Mouse (Mus musculus): Measurements from ENCODE around the gene Phlpp1. TPM values are rescaled to one million over a fixed set of nuclear protein-coding genes. Genes with fewer than 3 reads are reported as not detected.

Gene Phlpp1
- total and polyA plus RNA-seq, 3 experiments: 5.0 to 9.4 TPM; not detected in 1

DNA sequence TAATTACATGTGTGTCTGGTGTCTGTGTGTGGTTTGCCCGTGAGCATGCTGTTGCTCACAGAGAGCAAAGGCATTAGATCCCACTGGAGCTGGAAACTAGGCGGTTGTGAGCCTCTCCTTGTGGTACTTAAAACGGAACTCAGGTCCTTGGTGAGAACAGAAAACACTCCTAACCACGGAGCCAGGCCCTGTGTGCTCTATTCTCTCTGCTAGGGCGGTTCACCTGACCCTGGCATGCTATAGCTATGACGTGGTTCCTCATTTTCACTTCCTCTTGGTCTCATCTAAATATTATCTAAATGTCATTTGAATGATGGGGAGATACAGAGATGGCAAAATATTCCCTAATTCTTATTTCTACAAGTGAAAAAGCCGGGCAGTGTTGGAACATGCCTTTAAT, 9.0 kb upstream of the Phlpp1 start (continued):
- TF ChIP-seq MAZ (IDR thresholded peaks at IDR 0.05; ENCODE audit: low read depth, low read length) (no peak), ELF1 (IDR thresholded peaks at IDR 0.05; ENCODE audit: low read depth, low read length) (0 out of 2 replicates have a peak, but pooled peaks have one; percentile 57), CHD2 (IDR thresholded peaks at IDR 0.05; ENCODE audit: low read length) (no peak), POLR2AphosphoS2 (IDR thresholded peaks at IDR 0.05; ENCODE audit: low read length) (peak; percentile 56; the same call in 1 of the 2 replicates), MYB (IDR thresholded peaks at IDR 0.05; ENCODE audit: low read depth, low read length) (no peak), EP300 (IDR thresholded peaks at IDR 0.05; ENCODE audit: low read depth in 1 of 2, low read length in 2 of 2) (peak; percentile 61 to 78), GABPA (IDR thresholded peaks at IDR 0.05; ENCODE audit: low read depth, low read length) (no peak), ZKSCAN1 (IDR thresholded peaks at IDR 0.05; ENCODE audit: low read depth, low read length) (no peak), KAT2A (conservative IDR thresholded peaks at IDR 0.05; ENCODE audit: low read depth, low read length) (no peak), MYC (IDR thresholded peaks at IDR 0.05; ENCODE audit: low read depth, low read length) (peak; percentile 81; the same call in 1 of the 2 replicates), MAX (IDR thresholded peaks at IDR 0.05; ENCODE audit: low read length) (no peak; the same call in 1 of the 2 replicates), E2F4 (IDR thresholded peaks at IDR 0.05; ENCODE audit: borderline replicate concordance, low read depth, low read length) (no peak), RCOR1 (IDR thresholded peaks at IDR 0.05; ENCODE audit: low read depth, low read length) (peak; percentile 58; the same call in 1 of the 2 replicates), MXI1 (IDR thresholded peaks at IDR 0.05; ENCODE audit: low read depth, low read length) (no peak), POLR2A (IDR thresholded peaks at IDR 0.05; ENCODE audit: control insufficient read depth in 1 of 2, insufficient read depth in 1 of 2, low read depth in 1 of 2, low read length in 2 of 2, poor library complexity in 1 of 2) (peak in 1 of 2 experiments; percentile 74; a peak in 2 of 4 replicates), GATA1 (IDR thresholded peaks at IDR 0.05; ENCODE audit: low read depth, low read length) (peak; percentile 78)

DNA sequence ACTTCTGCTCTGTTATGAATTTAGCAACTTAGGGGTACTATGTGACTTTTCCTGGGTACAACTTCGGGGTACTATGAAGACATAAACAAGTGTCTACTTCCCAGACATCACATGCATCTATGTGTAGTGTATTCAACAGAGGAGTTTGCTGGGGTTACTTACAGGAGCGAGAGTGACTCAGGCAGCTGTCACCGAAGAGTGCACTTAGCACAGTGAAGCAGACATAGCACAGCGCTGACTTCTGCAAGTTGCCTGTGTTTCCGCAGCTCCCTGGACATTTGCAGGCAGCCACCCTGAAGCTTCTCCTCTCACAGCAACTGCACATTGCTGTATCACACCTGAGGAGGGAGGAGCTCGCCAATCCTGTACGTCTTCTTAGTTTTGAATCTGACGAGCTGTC, 8.2 kb upstream of the Phlpp1 start:
- no peaks in the 10 kb centered on the region for H3K9me3 ChIP-seq (replicated peaks; ENCODE audit: insufficient read depth, low read length)

More for the DNA sequence above, 8.2 kb upstream of the Phlpp1 start:
- Histone ChIP-seq H3K4me3 (ENCODE audit: control insufficient read depth in 1 of 2, insufficient read depth in 1 of 2, low read depth in 2 of 2, low read length in 2 of 2) (no peak overlapping the region), H3K4me1 (ENCODE audit: control insufficient read depth in 1 of 2, insufficient read depth in 2 of 2, low read length in 2 of 2) (peaks cover 29 to 33% of the 10 kb centered on the region in 2 experiments), H3K79me2 (ENCODE audit: control insufficient read depth, insufficient read depth, low read length, poor library complexity) (no peaks in the 10 kb centered on the region), H3K27ac (ENCODE audit: control insufficient read depth, low read depth, low read length) (no peak overlapping the region), H3K36me3 (ENCODE audit: control insufficient read depth in 1 of 2, insufficient read depth in 2 of 2, low read length in 2 of 2) (peaks cover 0 to 36% of the 10 kb centered on the region in 2 experiments; a peak in 2 of 4 replicates), H3K9ac (ENCODE audit: control insufficient read depth, low read depth, low read length, poor library complexity, severe bottlenecking) (no peak overlapping the region), H3K27me3 (ENCODE audit: control insufficient read depth in 1 of 2, insufficient read depth in 2 of 2, low read length in 2 of 2) (no peaks in the 10 kb centered on the region)
- no peak for TF ChIP-seq MXI1 (IDR thresholded peaks at IDR 0.05; ENCODE audit: low read depth, low read length)
- TF ChIP-seq E2F4 (IDR thresholded peaks at IDR 0.05; ENCODE audit: borderline replicate concordance, low read depth, low read length): no peak
- TF ChIP-seq RCOR1 (IDR thresholded peaks at IDR 0.05; ENCODE audit: low read depth, low read length): no peak
- TF ChIP-seq ETS1 (IDR thresholded peaks at IDR 0.05; ENCODE audit: low read depth, low read length): no peak
- TF ChIP-seq MAZ (IDR thresholded peaks at IDR 0.05; ENCODE audit: low read depth, low read length): no peak
- TF ChIP-seq CTCF (IDR thresholded peaks at IDR 0.05 in 2 of 3, conservative IDR thresholded peaks at IDR 0.05 in 1 of 3; ENCODE audit: control insufficient read depth in 1 of 3, insufficient read depth in 1 of 3, low read depth in 2 of 3, low read length in 3 of 3, poor library complexity in 1 of 3, severe bottlenecking in 1 of 3): no peak
- no peak for TF ChIP-seq MYB (IDR thresholded peaks at IDR 0.05; ENCODE audit: low read depth, low read length)
- no peak for TF ChIP-seq ZMIZ1 (IDR thresholded peaks at IDR 0.05; ENCODE audit: low read depth, low read length)
- no peak for TF ChIP-seq ELF1 (IDR thresholded peaks at IDR 0.05; ENCODE audit: low read depth, low read length)
- TF ChIP-seq ZKSCAN1 (IDR thresholded peaks at IDR 0.05; ENCODE audit: low read depth, low read length): no peak
- no peak for TF ChIP-seq MEF2A (IDR thresholded peaks at IDR 0.05; ENCODE audit: extremely low read depth, insufficient replicate concordance, low read depth, low read length, poor library complexity, severe bottlenecking)
- no peak for TF ChIP-seq CHD1 (IDR thresholded peaks at IDR 0.05; ENCODE audit: low read depth, low read length)
- TF ChIP-seq MYC (IDR thresholded peaks at IDR 0.05; ENCODE audit: low read depth, low read length): no peak
- DNase-seq (ENCODE audit: low read depth, low spot score): no peak

All from MEL (cell line).